Mouse (Mus musculus) CD8-positive naive resting alpha-beta T cell, adult 2 months (primary cell): ENCODE data around the gene Ppfibp1.

Experiments used
- DNase-seq, 2 experiments: peaks; one replicate each; pipeline ENCODE4 v3.0.0; 2022; ENCODE audit warnings: low read depth in 2 of 2, low spot score in 2 of 2

Ppfibp1 gene

DNA sequence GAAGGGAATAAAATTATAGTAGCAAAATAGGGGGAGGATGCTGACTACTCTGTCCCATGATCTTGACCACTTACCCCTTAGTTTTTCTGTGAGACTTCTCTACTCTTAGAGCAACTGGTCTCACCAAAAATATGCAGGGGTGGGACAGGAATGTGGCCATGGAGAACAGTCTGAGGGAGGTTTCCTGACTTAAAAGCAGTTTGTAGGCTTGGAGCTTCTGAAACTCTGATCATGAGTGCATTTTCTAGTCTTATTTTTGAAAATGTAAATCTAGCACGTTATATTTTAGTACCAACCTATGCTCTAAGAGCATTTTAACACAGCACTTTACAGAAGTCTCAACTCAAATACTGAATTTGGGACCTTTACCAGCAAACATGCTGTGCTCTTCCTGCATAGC is 70.4 kb downstream of the Ppfibp1 start:
- DNase-seq = no peak

DNA sequence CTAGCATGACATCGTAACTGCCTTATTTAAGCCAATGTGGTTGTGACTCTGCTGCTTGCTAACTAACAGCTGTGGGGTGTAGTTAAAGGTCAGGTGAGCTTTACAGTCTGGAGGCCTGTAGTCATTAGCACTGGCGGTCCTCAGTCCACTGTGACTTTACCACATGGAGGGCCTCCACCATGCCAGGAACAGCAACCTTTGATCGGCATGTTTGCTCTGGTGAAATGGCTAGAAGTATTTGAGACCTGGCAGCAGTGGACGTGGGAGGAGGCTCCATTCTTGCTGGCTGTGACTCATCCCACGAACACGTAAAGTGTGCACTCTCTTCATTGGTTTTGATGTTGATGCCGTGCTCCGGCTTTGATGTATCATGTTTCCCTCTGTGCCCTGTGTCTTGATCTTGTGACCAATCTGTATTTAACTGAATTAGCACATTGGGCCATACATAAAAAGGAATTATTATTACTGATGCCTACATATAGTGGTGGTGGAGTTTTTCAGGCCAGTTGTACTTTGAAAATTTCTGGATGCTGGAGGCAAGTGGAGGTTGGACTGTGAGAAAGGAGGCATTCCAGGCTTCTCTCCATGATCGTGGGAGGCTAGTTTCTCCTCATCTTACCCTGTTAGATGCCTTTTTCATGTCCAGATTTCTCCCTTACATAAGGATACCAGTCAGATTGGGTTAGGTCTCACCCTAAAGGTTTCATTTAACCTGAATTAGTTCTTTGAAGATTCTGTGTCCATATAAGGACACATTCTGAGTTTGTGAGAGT is 71.8 kb downstream of the Ppfibp1 start:
- DNase-seq = no peak

DNA sequence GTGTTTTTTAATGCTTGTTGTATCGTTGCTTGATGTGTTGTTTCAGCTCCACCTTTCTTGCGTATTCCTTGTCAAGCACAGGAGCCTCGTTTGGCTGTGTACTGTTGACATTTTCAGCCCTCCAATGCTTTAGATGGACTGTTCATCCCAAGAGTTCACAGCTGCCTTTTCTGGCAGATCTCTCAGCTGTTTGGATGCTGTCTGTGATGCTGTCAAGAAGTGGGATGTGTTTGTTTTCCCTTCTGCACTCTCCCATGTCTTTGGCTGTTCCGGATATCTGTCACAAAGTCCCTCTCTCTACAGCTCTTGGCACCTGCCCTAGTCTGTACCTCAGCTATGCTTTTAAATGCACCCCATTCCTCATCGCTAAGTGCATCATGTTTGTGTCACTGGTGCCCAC is 72.7 kb downstream of the Ppfibp1 start:
- no peak for DNase-seq

DNA sequence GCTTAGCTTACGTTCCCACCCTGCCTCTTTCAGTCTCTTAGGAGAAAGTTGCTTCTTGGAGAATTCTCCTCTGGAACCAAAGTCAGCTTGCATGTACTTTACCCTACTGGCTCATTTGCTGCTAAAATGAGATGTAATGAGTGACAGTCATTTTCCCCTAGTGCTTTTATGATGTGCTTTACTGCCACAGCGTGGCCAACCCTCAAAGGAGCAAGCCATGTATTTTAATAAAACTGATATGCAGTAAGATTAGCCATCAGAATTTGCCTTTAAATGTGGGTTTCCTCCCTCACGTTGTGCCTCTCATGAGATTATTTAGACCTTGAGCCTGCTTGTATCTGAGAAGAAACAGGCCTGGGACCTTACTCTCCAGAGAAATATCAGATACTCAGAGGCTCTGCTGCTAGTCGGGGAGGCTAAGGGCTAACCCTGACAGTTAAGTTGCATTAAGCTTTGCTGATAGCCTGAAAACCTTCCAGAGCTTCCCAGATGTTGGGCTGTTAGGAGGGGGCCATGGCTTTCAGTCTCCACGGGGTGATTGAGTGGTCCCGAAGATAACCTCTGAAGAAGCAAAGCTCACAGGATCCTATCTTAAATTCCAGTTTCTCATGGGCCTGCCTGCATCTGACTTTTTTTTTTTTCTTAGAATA is 73.7 kb downstream of the Ppfibp1 start:
- no peak for DNase-seq

DNA sequence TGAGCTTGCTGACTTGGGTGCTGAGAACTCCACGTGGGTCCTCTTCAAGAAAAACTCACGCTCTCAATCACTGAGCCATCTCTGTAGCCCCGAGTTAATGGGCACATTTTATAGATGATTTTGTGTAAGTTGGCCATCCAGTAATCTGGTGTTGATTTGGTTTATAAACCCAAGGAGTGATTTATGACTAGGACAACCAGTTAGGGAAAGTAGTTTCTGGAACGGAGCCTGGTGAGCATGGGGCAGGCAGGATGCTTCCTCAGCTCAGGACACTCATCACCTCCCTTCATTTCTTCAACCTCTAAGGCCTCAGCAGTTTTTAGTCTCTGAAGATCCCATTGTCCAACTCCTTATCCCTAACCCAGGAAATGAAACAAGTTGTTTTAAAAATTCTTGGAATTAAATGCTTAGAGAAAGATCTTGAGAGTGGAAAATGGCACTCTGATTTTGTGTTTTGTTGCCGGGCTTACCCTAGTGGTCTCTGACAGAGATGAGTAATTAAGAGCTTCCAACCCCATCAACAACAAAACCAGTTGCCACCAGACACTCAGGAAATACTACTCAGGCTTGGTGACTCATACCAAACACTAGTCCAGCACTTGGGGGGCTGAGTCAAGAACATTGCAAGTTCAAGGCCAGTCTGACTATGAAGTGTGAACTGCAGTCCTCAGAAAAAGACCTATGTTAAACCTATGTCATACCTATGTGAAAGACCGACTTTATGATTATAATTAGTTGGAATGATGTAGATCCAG is 75.3 kb downstream of the Ppfibp1 start:
- no peak for DNase-seq

DNA sequence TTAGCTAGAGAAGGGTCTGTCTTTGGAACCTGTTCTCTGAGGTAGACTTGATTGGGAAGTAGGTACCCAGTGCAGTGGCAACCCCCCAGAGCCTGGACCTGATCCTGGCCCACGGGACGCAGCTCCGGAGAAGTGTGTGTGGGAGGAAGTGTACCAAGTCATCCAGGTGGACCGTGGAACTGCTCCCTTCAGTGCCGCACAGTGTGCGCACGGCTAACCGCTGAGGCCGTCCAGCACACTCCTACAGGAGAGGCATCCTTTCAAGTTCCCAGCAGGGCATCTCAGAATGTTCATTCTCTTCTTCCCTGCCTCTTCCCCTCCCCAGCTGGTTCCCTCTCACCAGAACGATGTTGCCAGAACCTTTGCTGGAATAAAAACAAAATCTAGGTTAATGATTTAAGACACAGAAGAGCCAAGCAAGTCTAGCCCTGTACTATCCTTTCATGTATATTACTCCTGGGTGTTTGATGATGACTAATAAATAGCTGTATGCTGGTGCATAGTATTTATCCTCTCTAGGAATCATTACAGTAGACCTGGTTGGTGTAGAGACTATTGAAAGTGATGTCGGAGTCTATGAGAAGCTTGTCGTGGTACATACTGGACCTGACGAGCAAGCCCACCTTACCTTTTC is 77.0 kb downstream of the Ppfibp1 start:
- no peak for DNase-seq

DNA sequence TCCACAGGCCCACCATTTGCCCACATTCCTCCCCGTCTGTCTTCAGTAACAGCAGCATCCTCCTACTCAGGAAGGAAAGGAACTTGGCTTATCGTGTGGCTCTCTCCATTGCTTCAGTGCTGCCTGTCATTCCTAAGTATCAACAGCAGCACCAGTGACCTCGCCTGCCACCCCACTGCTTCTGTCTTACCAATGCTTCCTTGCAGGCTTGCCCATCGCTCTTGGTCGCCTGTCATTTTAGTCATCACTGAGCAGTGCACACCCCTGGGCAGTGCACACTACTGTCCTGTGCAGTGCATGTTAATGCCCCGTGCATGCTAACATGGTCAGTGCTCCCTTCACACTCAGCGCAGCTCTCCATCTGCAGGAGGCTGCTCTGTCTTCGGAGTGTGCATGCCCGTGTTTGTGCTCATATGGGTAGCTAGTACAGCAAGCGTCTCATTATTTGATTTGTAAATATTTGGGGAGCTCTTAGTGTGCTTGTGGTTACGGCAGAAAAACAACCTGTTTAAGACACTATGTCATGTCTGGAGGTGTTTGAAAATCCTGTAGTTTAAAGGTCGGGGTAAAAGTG is 78.2 kb downstream of the Ppfibp1 start:
- DNase-seq = no peak

DNA sequence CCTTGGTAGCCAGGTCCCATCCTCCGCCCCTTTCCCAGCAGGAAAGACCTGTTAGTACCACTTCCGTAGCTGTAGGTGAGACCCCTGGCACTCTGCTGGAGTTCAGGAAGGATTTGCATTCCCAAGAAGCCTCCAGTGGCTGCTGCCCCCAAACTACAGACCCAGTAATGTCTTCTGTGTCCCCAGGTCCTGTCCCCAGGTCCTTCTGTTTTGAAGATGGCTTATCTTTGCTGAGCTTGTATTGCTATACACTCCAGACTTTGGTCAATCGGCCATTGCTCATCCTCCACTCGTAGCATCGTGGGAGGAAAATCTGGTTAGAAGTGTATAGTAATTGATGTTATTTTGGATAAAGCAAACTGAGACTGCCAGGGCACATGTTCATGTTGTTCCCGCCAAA is 79.5 kb downstream of the Ppfibp1 start:
- no peak for DNase-seq

DNA sequence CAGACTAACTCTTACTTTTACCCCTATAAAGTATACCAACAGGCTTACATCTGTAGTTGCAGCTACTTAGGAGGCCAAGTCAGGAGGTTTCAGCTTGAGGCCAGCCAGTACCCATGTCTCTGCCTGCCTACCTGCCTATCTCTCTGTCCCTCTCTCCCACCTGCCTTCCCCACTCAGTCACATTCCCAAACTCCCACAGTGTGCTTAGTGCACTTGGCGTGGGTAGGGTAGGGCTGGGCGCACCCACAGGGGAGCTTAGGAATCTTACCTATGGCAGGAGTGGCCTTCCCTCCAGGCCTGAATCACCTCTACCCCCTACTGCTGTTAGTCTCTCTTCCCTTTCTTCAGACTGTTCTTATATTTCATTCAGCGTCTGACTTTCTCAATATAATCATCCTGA is 82.5 kb downstream of the Ppfibp1 start:
- DNase-seq = no peak

DNA sequence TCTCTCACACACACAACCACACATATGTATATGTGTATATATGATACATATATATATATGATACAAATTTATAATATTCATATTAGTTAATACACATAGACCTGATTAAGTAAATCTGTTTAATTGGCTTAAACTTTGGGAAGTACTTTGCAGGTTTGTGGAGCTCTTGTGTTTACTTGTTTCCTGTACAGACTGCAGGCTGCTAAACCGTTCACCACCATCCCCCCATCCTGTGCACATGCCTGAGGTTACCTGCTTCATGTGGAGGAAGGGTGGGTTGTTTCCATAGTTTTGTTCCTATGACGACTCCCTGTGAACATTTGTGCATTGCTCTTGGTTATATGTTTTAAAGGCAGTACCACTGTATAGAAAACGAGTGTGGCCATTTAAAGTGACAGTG is 83.1 kb downstream of the Ppfibp1 start:
- DNase-seq = no peak

DNA sequence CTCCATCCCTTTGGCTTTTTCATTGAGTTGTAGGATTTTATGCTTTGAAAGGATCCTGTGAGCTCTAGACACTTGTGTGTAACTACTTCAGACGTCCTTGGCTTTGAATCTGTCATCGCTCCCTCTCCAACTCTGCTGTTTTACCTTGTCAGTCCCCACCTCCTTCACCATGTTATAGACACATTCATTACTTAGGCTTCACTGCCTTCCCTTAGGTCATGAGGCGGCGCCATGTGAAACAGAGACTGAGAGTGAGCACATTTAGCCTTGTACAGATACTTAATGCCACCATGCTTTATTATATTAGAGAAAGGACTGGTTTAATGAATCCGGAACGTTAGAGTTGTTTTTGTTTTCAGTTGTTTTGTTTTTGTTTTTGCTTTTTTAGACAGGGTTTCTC is 83.7 kb downstream of the Ppfibp1 start:
- DNase-seq = no peak

DNA sequence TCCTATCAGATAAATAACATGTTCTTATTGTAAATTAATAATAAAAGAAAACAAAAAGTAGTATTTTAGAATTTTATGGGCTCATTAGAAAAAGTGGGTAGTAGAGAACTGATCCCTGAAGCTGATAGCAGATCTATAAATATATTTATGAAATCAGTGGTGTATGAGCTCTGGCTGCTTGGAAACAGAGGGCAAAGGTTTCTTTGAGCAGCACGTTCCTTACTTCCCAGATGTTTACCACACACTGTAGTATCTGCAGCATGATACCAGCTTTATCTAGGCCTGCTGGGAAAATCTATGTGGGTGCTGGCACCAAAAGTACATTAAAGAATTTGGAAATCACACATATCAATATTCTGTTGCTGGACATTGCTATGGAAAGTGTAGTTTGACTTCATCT is 84.5 kb downstream of the Ppfibp1 start:
- no peak for DNase-seq

DNA sequence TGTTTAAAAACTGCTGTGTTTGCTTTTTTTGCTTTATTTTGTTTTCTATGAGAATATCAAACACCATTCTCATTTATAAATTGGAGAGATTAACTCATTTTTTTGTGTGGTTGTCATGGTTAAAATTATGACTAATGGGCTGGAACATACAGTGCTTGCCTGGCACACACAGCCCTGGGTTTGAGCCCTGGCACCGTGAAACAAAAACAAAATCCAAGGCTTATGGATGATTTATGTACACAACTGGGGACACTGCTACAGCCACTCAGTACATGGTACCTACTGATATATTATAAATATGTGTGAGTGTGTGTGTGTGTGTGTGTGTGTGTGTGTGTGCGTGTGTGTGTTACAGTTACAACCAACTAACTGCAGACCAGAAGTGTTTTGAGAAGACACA is 85.1 kb downstream of the Ppfibp1 start:
- DNase-seq = no peak

DNA sequence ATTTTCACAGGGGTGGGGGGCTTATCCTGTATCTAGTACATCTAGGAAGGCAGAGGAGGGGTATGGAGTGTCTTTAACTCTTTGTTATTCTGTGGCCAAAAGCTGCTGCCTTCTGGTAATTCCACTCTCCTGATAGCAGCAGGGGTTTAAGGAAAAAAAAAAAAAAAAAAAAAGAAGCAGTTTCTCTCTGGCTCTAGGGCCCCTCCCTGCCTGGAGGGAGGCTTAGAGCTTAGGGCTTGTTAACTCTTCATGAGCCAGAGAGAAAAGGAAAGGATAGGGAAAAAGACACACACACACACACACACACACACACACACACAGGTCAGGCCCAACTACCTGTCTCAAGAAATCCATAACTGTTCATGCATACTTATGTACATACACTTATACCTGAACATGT is 85.5 kb downstream of the Ppfibp1 start:
- DNase-seq = no peak

DNA sequence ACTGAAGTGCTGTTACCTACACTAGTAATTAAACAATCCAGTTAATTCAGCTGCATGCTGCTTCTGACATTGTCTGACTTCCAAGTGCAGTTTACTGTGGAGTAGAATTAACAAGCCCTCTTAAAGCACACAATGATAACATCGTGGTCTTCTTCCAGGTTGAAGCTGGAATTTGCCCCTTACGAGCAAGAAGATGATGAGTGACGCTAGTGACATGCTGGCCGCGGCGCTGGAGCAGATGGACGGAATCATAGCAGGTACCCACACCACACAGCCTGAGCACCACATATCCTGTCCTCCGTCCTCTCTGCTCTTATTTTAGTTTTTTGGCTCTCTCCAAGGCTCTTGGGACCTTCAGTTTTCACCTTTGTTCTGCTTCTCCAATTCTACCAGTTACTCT is 88.2 kb downstream of the Ppfibp1 start:
- no peak for DNase-seq

DNA sequence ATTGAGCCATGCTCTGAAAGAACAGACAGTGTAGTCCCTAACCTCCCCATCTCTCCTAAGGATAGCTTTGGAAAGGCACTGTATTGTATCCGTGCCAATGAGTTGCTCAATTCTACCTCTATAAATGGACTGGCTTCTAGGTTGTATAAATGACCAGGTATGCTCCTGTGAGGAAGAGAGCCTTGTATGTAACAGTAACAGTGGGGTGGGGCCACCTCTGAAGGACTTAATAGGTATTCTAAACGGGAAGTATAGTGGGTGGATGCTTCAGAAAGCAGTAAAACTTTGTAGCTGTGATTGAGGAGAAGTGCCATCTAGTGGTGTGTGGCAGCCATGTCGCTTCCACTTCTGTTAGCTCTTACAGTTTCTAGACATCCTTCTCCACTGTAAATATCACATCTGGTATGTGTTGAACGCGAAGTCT is 90.4 kb downstream of the Ppfibp1 start:
- no peak for DNase-seq

DNA sequence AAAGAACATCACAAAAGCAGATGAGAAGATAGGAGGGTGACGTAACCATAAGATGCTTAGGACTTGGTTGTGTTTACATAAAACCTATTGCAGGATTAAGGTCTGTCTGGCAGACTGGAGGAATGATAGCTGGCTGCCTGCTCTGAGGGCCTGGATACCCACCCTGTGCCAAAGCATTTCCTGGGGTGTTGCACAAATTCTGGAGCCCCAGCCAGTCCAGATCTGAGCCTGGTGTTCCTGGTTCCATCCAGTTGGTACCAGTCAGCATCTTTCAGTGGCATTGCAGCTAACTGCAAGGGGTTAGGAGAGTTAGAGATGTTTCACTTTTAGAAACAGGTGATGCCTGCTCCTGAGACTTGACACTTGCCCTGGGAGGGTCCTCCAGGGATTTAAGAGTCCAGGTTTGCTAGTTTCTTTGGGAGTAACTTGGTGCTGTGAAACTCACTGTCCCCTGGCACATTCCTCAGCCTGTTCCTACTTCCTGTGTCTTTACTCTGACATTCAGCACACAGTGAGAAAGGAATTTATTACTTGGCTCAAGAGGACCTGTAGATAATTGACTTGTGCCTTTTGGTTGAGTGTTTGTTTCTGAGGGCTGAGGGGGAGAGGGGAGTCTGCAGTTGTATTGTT is 90.9 kb downstream of the Ppfibp1 start:
- no peak for DNase-seq

DNA sequence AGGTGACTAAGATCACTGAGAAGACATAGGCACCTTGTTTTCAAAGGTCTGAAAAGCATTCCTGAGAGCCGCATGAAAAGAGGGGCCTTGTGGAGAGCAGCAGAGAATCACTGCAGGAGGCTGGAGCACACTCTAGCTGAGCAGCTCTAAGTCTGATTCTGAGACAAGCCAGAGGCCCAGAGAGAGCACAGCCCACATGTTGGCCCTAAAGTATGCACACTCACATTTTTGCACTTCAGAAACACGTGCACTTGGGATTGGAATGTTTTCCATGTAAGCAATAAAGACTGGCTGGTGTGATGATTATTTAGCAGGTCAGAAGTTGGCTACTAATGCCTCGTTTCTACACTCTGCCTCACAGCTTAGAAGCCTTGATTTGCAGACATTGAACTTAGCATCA is 91.7 kb downstream of the Ppfibp1 start:
- DNase-seq = no peak

DNA sequence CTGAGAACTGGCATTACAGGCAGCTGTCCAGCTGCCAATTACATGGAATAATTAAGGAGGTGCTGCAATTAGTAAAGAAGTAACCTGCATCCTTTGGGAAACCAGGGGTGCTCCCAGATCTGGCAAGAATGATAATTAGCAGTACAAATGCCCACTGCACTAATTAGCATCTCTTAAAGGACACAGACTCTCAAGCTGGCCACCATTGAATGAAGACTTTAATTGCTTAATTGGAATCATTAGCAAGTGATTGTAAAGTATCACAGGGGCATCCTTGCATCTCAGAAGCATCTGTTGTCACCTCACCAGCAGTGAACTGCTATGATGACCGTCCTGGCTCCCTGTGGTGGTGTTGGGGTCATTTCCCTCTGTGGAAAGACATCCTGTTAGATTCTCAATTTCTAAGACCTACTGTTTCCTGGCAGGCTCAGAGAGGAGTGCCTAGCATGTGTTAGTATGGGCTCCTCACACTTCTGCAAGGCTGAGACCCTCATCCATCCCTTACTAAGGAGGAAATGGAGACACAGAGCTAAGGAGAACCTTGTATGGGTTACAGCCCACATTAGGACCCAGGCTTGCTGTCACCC is 93.1 kb downstream of the Ppfibp1 start:
- DNase-seq = no peak

DNA sequence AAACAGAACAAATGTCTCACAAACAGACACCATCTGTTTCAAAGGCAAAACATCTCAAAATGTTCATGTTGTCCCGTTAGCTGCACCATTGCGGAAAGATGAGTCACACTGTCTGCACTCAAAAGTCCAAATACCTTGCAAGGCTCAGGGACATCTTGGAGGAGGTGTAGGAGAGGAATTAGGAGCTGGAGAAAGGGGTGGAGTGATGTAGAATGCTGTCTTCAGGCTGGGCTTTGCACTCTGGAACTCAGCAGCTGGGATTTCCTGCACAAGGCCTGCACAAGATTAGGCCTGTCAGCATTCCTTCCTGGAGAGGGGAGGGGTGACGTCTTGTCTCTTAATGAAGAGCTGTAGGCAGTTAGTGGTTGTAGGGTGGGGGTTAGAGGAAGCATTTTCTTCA is 96.3 kb downstream of the Ppfibp1 start:
- DNase-seq = no peak

DNA sequence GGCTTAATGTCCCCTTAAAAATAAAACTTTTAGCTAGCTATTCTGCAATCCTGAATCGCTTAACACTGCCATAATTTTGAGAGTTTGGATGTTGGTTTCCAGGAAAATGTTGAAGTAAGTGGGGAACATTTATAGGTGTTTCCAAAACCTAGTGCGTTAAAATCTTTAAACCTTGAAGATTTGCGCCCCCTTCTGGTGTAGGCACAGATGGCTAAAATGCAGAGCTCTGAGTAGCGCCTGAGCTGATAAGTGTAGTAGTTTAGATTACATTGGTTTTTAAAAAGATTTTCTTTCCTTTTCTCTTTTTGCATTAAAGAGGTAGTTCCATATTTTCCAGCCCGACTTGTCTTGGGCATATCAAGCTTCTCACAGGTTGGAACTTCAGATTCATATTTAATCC is 105.9 kb downstream of the Ppfibp1 start:
- DNase-seq = peak; percentile 10 to 26
